Mouse (Mus musculus): ENCODE results near the gene Arf5. TPM values are rescaled to one million over a fixed set of nuclear protein-coding genes. Genes with fewer than 3 reads are reported as not detected.

Gene Arf5
- total RNA-seq, 4 experiments from 2014 or later: 230 to 256 (median 247) TPM

Other genes starting within 250 kb of the Arf5 start
- gene Zfp800, start 25.6 kb upstream of the Arf5 start, total RNA-seq (2022): 10 to 100 TPM; 18.2 to 22.3 (median 20.9) TPM
- gene Fscn3, start 4.2 kb downstream of the Arf5 start, total RNA-seq (2022): not detected
- 10 to 100 TPM; 15.7 to 22.2 (median 19.9) TPM for gene Gcc1, start 4.8 kb downstream of the Arf5 start, total RNA-seq (2022)
- not detected for gene Pax4, start 25.8 kb downstream of the Arf5 start, total RNA-seq (2022)
- gene Snd1, start 51.6 kb downstream of the Arf5 start, total RNA-seq (2022): 10 to 100 TPM; 81.9 to 93.2 (median 88.8) TPM